Mouse (Mus musculus): ENCODE measurements at regions not wholly inside any gene's neighbourhood (a gene's known extent, or its start where the extent isn't known, plus 50 kb on each side); places are given as distances from the start of the nearest gene placed in this dataset.

DNA sequence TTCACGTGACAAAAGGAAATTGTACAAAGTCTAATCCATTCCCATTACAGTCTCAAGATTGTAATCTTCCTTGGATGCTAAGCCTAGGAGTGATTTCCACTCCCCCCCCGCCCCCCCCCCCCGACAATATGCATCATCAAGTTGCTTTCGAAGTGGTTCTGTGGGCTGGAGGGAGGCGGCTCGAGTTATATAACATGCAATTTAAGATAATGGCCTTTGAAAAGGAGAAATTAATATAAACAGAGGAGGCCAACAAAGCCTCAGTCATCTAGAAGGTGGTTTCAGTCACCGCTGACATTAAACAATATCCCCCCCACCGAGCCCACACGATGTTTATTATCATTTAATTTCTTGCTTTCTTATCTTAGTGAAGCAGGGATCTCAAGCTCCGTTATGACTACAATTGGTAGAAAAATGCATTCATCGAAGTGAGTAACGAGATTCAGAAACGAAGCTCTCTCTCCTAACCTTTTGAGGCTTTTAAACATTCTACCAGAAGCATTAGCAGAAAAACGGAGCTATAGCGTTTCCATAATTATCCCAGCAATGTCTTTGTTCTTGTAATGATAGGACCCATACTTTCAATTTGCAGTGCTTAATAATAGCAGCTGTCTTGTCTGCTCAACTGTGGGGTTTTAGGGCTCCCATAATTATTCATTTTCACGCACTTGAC is 339.1 kb downstream of the Btg1 start:
- H3K27ac ChIP-seq = no peak overlapping the region
- no peaks in the 10 kb centered on the region for H3K36me3 ChIP-seq (replicated peaks; ENCODE audit: control insufficient read depth, insufficient read depth, low read depth)
- H3K4me2 ChIP-seq (ENCODE audit: low read depth) = no peak overlapping the region
- no peak for ATAC-seq (ENCODE audit: insufficient read depth)
- H3K9me3 ChIP-seq (ENCODE audit: control insufficient read depth, low read length) = no peaks in the 10 kb centered on the region
- no peak for DNase-seq (ENCODE audit: low read depth in 3 of 3, low spot score in 3 of 3)
- H3K9ac ChIP-seq (replicated peaks) = no peak overlapping the region
- H3K4me3 ChIP-seq (ENCODE audit: insufficient read depth in 1 of 2, low read depth in 2 of 2, low read length in 2 of 2) = no peak overlapping the region
- no peaks in the 10 kb centered on the region for H3K4me1 ChIP-seq (replicated peaks; ENCODE audit: control insufficient read depth in 2 of 2, insufficient read depth in 2 of 2, low read length in 1 of 2)
- WGBS (ENCODE audit: insufficient replicate concordance) = 44% methylated on average over 16 of the region's 16 CpGs
- no peaks in the 10 kb centered on the region for H3K27me3 ChIP-seq (ENCODE audit: control insufficient read depth, insufficient read depth, low read length)
- TF ChIP-seq CTCF (IDR thresholded peaks at IDR 0.05; ENCODE audit: low read depth) = no peak
- no peak for TF ChIP-seq EP300 (IDR thresholded peaks at IDR 0.05; ENCODE audit: low read depth)

DNA sequence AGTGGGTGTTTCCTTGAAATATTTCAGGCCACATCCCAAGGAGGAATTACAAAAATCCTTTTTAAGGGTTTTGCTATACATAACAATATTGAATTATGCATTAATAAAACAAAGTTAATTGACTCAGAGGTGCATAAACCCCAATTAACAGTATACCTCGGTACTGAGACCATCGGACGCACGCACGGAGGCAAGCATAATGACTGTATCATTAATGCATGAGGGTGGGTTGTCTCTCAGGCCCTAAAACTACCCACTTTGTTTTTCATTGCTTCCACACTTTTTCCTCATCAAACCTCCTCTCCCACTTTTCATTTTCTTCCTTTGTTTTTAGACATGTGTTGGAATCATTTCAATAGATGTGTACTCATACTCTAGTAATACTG is 339.6 kb downstream of the Btg1 start:
- no peaks in the 10 kb centered on the region for H3K9me3 ChIP-seq (ENCODE audit: control insufficient read depth, low read length)
- TF ChIP-seq EP300 (IDR thresholded peaks at IDR 0.05; ENCODE audit: low read depth) (no peak), CTCF (IDR thresholded peaks at IDR 0.05; ENCODE audit: low read depth) (no peak)
- no peak overlapping the region for H3K4me3 ChIP-seq (ENCODE audit: insufficient read depth in 1 of 2, low read depth in 2 of 2, low read length in 2 of 2)
- 85% methylated on average over 5 of the region's 5 CpGs for WGBS (ENCODE audit: insufficient replicate concordance)
- ATAC-seq (ENCODE audit: insufficient read depth) (no peak), DNase-seq (ENCODE audit: low read depth in 3 of 3, low spot score in 3 of 3) (no peak)
- H3K27me3 ChIP-seq (ENCODE audit: control insufficient read depth, insufficient read depth, low read length) = no peaks in the 10 kb centered on the region
- no peaks in the 10 kb centered on the region for H3K4me1 ChIP-seq (replicated peaks; ENCODE audit: control insufficient read depth in 2 of 2, insufficient read depth in 2 of 2, low read length in 1 of 2)
- H3K27ac ChIP-seq = no peak overlapping the region
- no peak overlapping the region for H3K9ac ChIP-seq (replicated peaks)
- H3K4me2 ChIP-seq (ENCODE audit: low read depth) = no peak overlapping the region
- no peaks in the 10 kb centered on the region for H3K36me3 ChIP-seq (replicated peaks; ENCODE audit: control insufficient read depth, insufficient read depth, low read depth)

- DNase-seq (ENCODE audit: low read depth in 3 of 3, low spot score in 3 of 3) (no peak), ATAC-seq (ENCODE audit: insufficient read depth) (no peak)
- Histone ChIP-seq H3K4me2 (ENCODE audit: low read depth) (no peak overlapping the region), H3K4me1 (replicated peaks; ENCODE audit: control insufficient read depth in 2 of 2, insufficient read depth in 2 of 2, low read length in 1 of 2) (no peaks in the 10 kb centered on the region), H3K27ac (no peak overlapping the region), H3K4me3 (ENCODE audit: insufficient read depth in 1 of 2, low read depth in 2 of 2, low read length in 2 of 2) (no peak overlapping the region), H3K9me3 (ENCODE audit: control insufficient read depth, low read length) (no peaks in the 10 kb centered on the region), H3K36me3 (replicated peaks; ENCODE audit: control insufficient read depth, insufficient read depth, low read depth) (no peaks in the 10 kb centered on the region), H3K27me3 (ENCODE audit: control insufficient read depth, insufficient read depth, low read length) (no peaks in the 10 kb centered on the region), H3K9ac (replicated peaks) (no peak overlapping the region)
- 57% methylated on average over 2 of the region's 2 CpGs for WGBS (ENCODE audit: insufficient replicate concordance)
- TF ChIP-seq EP300 (IDR thresholded peaks at IDR 0.05; ENCODE audit: low read depth) (no peak), CTCF (IDR thresholded peaks at IDR 0.05; ENCODE audit: low read depth) (no peak)
These were observed 340.2 kb downstream of the Btg1 start for GRCm38 (mm10) chr10:96957019-96957418.

GRCm38 (mm10) chr10:96969825-96970224 is 353.0 kb downstream of the Btg1 start:
- peaks cover 0 to 6% of the 10 kb centered on the region in 2 experiments; a peak in 2 of 4 replicates for H3K4me1 ChIP-seq (replicated peaks; ENCODE audit: control insufficient read depth in 2 of 2, insufficient read depth in 2 of 2, low read length in 1 of 2)
- H3K27ac ChIP-seq = no peak overlapping the region
- H3K4me3 ChIP-seq (ENCODE audit: insufficient read depth in 1 of 2, low read depth in 2 of 2, low read length in 2 of 2) = no peak overlapping the region
- TF ChIP-seq EP300 (IDR thresholded peaks at IDR 0.05; ENCODE audit: low read depth) (no peak; the same call in 1 of the 2 replicates), CTCF (IDR thresholded peaks at IDR 0.05; ENCODE audit: low read depth) (no peak)
- no peaks in the 10 kb centered on the region for H3K27me3 ChIP-seq (ENCODE audit: control insufficient read depth, insufficient read depth, low read length)
- WGBS (ENCODE audit: insufficient replicate concordance) = 27% methylated on average over 1 of the region's 1 CpGs
- ATAC-seq (ENCODE audit: insufficient read depth) (peak; percentile 76), DNase-seq (ENCODE audit: low read depth in 3 of 3, low spot score in 3 of 3) (peak in 1 of 3 experiments; percentile 9)
- no peak overlapping the region for H3K4me2 ChIP-seq (ENCODE audit: low read depth)
- H3K9ac ChIP-seq (replicated peaks) = no peak overlapping the region
- no peaks in the 10 kb centered on the region for H3K36me3 ChIP-seq (replicated peaks; ENCODE audit: control insufficient read depth, insufficient read depth, low read depth)
- no peaks in the 10 kb centered on the region for H3K9me3 ChIP-seq (ENCODE audit: control insufficient read depth, low read length)

DNA sequence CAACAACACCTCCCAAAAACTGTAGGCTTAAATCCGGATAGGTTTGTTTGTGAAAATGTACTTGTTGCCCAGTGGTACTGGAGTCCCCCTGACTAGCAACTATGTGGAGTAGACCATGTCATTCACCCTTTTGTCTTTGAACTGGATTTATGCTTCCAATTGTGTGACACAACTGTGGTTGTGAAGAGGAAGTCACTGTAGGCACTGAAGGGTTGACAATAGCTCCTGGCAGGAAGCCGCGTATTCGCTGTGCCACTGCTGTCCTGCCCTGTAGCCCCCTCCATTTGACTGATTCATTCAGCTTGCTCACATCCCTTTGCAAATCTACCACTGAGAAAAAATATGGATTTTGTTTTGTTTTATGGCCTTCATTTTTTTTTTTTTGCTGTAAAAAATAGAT is 353.9 kb downstream of the Btg1 start:
- H3K9ac ChIP-seq (replicated peaks) = no peak overlapping the region
- no peaks in the 10 kb centered on the region for H3K27me3 ChIP-seq (ENCODE audit: control insufficient read depth, insufficient read depth, low read length)
- no peak for ATAC-seq (ENCODE audit: insufficient read depth)
- no peak overlapping the region for H3K4me2 ChIP-seq (ENCODE audit: low read depth)
- TF ChIP-seq CTCF (IDR thresholded peaks at IDR 0.05; ENCODE audit: low read depth) = no peak
- no peak for TF ChIP-seq EP300 (IDR thresholded peaks at IDR 0.05; ENCODE audit: low read depth)
- no peak overlapping the region for H3K4me3 ChIP-seq (ENCODE audit: insufficient read depth in 1 of 2, low read depth in 2 of 2, low read length in 2 of 2)
- no peak for DNase-seq (ENCODE audit: low read depth in 3 of 3, low spot score in 3 of 3)
- H3K4me1 ChIP-seq (replicated peaks; ENCODE audit: control insufficient read depth in 2 of 2, insufficient read depth in 2 of 2, low read length in 1 of 2) = peaks cover 0 to 6% of the 10 kb centered on the region in 2 experiments; a peak in 2 of 4 replicates
- no peak overlapping the region for H3K27ac ChIP-seq
- 42% methylated on average over 4 of the region's 4 CpGs for WGBS (ENCODE audit: insufficient replicate concordance)
- no peaks in the 10 kb centered on the region for H3K9me3 ChIP-seq (ENCODE audit: control insufficient read depth, low read length)
- no peaks in the 10 kb centered on the region for H3K36me3 ChIP-seq (replicated peaks; ENCODE audit: control insufficient read depth, insufficient read depth, low read depth)

Measured in liver, embryonic 14.5 days (tissue).